Mouse (Mus musculus) spleen, adult 2 months (tissue): ENCODE measurements around the gene Nedd9.

Experiments
- CTCF ChIP-seq: fragments of 200-500 bp; IDR thresholded peaks from 2 replicates; pipeline ENCODE4 v1.5.1; 2011; ENCODE audit warnings: mild to moderate bottlenecking, inconsistent platforms; ENCODE audit not compliant: insufficient read depth, insufficient read length, insufficient replicate concordance; ENCODE audit errors: extremely low read depth
- POLR2A ChIP-seq: fragments of 200-500 bp; IDR thresholded peaks from 2 replicates; pipeline ENCODE4 v1.6.1; 2011; ENCODE audit warnings: low read depth, low read length, inconsistent platforms

DNA sequence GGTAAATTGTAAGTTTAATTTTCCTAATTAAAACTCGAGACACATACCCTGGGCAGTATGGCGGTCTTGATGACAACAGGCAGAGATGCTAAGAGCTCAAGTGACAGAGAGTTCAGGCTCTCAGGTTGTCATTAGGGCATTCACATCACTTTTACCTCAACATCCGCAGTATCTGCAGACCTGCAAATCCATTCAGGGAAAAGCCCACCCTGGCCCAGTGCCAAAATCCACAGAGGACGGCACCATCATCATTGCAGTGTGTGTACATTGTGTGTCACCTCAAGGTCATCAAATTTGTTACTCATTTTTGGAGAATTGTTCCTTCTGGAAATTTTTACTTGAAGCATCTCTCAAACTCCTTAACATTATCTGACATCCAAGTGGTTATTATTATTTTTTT, 102.3 kb downstream of the Nedd9 start:
- TF ChIP-seq POLR2A, result no peak
- TF ChIP-seq CTCF, result no peak
